Mouse (Mus musculus): ENCODE data around the gene Mrpl20. TPM values are rescaled to one million over a fixed set of nuclear protein-coding genes. Genes with fewer than 3 reads are reported as not detected.

Mrpl20 gene
- total RNA-seq, 4 experiments from 2014 or later, result 46.2 to 50.5 (median 47.7) TPM

DNA sequence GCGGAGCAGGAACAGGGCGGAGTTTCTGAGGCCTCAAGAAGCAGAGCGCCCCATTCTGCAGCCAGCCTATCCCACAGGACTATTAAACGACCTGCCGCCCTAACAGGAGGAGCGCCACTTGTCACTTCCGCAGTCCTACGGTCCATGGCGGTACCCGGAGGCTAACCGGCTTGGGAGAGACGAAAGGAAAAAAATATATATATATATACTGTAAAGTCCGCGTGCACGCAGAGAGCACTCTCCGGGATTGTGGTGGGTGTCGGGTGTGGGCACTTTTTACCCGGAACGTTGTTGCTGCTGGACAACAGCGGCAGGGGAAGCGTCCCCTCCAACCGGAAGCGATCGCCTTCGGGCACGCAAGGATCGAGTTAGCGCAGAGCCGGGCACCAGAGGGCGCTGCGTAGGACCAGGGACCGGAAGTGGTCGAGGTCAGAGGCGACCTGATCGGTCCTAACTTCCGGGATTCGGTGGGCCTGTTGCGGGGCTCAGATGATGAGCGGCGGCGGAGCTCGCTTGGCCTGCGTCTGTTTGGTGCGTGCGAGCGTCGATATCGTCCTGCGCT, 28.6 kb downstream of the Mrpl20 start, which contains the start of gene Aurkaip1:
Gene Aurkaip1, plus strand, starts transcription at position 68 of the 562 bp plus-strand sequence.
- DNase-seq (ENCODE audit: low spot score in 2 of 2), result peak; percentile 90 to 93

DNA sequence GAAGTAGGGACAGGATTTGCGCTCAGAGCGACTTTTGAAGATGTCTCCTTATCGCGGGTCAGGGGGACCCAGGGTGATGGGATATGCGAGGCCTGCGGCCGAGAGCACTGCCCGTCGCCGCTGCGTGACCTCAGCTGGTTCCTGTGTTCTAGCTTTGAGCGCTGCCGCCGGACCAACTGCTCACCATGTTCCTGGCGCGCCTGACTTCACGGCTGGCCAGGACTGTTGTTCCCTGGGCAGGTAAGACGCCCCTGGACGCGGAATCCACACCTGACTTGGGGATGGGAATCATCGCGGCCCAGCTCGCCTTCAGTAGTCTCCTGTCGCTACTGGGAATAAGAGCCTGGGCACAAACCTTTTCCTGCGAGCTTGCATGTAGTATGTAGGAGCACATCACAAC, 29.2 kb downstream of the Mrpl20 start:
- DNase-seq (ENCODE audit: low spot score in 2 of 2), result no peak

DNA sequence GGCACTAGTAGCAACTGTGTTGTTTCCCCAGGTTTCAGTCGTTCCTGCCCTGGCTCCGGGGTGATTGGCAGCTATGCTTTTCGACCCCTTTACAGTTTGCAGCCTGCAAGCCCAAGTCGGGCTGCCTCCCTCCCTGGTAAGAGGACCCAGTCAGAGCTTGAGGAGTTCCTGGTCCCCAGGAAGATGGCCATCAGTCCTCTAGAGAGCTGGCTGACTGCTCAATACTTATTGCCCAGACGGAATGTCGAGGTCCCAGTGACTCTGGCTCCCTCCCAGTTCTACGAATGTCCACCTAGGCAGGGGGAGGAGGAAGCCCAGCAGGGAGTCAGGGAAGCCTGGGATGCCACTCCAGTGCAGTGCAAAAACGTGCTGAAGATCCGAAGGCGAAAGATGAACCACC, 29.6 kb downstream of the Mrpl20 start:
- no peak for DNase-seq (ENCODE audit: low spot score in 2 of 2)

DNA sequence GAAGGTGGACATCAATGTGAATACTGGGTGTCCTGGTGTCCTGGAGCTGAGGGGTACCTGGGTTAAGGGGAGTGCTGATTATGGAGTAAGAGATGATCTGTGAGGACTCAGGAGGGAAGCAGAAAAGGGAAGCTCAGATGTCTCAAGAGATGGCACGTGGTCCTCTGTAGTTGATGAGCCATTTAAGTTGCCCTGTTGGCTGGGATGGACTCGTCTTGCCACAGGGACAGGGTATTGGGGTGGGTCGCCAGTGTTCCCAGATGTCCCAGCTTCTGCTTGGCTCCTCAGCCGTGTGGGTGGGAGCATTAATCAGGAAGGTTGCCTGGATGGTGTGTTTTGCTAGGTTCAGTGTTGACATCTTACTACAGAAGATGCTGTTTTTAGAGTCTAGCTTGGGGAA, 30.6 kb downstream of the Mrpl20 start:
- DNase-seq (ENCODE audit: low spot score in 2 of 2), result no peak

DNA sequence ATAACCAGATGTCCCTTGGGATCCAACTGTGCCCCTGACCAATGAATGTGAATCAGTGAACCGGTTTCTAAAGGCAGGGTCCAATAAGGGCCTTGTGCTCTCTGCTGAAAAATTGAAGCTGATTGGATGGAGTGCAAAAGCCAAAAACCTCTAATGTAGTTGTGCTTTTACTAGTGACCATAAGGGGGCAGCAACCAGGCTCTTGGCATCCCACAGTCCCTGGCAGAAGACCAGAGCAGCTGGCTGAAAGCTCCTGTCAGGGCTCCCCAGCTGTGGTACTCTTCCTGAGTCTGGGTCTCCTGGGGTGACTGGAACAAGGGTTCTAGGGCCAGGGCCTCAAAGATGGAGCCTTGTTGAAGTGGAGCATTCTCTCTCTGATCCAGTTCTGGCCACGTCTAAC, 31.2 kb downstream of the Mrpl20 start:
- peak; percentile 70 to 79 for DNase-seq (ENCODE audit: low spot score in 2 of 2)

DNA sequence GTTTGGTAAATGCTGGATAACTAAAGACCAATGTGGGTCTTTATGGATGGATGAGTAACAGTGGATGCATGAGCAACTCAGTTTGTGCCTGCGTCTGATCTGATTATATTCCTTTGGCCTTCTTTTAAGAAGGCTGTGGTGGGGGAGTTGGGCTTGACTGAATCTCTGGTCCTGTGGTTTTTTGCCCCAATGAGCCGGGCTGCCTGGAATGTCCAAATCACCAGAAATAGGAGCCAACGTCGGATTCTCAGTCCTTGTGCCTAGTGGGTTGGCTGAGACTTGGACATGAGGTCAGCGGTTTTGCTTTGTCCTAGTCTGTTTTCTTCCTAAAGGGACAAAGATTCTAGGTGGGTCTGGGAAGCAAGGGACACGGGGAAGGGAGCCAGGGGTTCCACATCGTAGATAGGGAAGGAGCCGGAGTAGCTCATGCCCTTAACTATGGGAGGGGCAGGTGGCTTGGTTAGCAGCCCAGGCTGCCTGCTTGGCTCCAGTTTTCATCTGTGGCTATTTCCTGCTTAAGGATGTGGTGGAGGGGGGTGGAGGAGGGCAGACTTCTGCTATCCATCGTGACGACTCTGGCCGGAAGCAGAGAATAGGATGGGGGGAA, 34.8 kb downstream of the Mrpl20 start:
- DNase-seq (ENCODE audit: low spot score in 2 of 2), result peak; percentile 51 to 73

DNA sequence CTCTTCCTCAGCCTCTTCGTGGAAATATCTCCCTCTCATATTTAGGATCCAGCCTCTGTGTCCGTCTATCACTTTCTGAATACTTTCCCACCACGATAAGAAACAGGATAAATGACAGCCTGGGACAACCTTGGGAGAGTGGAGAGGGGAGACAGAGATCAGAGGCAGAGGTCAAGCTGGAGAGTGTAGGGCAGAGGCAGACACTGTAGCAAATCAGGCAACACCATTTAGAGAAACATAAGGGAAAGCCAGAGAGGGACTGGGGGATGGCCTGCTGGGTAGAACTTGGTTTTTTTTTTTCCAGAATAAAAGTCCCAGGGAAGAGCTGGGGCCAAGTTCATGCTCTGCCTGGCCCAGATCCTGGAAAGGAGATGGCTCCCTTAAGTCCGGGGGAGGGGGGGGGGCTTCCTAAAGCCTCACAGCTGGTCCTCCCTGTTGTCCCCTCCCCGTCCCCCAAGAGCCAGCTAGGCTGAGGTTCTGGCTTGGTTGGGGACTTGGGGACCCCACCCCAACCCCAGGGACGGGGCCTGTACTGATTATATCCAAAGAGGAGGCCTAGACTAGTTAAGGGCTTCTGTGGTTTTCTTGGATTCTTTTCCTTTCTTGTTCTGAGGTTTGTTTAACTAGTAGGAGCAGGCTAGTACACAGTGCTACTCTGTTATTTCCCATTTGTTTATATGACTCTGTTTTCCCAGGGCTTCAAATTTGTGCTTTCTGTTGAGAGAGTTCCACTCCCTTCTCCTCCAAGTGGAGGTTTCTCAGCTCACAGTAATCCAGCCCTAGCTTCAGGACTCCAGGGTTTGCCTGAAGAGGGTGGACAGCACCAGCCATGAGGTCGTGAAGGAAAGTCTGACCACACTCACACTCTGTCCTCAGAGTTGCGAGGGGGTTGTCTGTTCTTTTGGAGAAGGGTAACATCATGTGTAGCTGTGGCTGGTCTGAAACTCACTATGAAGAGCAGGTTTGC, 35.8 kb downstream of the Mrpl20 start:
- peak; percentile 50 to 64 for DNase-seq (ENCODE audit: low spot score in 2 of 2)

DNA sequence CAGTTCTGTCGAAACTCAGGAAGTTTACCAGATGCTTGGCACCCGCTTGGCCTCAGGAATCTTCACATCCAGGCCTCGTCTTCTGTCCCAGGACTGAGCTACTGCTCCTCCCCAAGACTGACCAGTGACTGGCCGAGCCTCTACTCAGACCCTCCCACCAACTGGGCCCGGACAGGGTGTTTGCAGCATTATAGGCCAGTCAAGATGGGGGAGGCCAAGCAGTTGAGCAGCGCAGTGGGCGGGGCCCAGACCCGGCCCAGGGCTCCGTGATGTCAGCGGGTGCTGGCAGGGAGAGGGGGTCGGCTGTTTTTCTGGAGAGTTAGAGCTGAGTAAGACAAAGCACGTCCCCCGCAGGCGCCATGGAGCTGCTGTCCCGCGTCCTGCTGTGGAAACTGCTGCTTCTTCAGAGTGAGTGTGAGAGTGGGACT, 36.8 kb downstream of the Mrpl20 start, which contains the start of gene Mxra8:
Gene Mxra8, plus strand, starts transcription at position 198 of the 428 bp plus-strand sequence.
- DNase-seq (ENCODE audit: low spot score in 2 of 2), result peak; percentile 89 to 92

DNA sequence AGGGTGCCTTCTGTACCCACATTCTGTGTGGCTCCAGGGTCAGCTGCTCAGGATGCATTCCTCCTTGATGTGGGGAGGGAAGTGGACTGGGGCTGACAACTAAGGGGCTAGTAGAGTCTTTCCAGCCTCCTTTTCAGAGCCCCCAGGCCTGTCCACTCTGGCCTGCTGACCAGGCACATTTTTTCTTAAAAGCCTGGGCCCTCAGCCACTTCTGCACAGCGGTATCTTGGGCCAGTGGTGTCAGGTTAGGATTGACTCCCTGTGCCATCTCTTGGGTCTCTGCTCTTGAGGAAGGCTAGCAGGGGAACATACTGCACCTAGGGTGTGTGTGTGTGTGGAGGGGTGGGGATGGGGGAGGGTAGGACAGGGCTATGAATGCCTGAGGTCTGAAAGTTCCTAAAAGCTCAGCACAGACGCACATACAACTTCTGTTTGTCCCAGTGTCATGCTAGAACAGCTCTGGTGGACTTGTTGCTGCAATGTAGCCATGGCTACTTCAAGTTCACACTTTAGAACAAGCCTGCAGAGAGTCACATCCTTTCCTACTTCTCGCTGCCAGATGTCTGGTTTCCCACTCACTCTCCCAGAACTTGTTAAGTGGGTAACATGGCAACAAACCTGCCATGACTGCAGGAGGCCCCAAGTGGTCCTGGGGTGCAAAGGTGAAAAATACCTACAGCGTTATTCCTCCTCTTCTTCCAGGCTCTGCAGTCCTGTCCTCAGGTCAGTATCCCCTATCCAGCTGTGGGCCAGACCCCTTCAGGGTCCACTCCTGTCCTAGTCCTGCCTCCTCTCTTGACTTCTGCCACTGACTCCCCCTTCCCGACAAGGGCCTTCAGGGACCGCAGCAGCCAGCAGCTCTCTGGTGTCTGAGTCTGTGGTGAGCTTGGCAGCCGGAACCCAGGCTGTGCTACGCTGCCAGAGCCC, 37.7 kb downstream of the Mrpl20 start:
- peak; percentile 38 to 63 for DNase-seq (ENCODE audit: low spot score in 2 of 2)

DNA sequence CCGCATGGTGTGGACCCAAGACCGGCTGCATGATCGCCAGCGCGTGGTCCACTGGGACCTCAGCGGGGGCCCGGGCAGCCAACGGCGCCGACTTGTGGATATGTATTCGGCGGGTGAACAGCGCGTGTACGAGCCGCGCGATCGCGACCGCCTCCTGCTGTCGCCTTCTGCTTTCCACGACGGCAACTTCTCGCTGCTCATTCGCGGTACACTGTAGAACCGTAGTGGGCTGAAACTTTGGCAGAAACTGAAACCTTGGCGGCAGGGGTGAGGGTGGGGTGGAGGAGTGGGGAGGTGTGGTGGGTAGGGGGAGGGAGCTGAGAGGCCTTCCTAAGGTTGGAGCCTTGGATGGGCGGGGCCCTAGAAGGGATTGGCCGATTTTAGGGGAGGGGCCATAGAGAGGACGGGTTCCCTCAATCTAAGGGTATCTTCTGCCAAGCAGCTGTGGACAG, 38.4 kb downstream of the Mrpl20 start:
- DNase-seq (ENCODE audit: low spot score in 2 of 2), result peak; percentile 61 to 73

DNA sequence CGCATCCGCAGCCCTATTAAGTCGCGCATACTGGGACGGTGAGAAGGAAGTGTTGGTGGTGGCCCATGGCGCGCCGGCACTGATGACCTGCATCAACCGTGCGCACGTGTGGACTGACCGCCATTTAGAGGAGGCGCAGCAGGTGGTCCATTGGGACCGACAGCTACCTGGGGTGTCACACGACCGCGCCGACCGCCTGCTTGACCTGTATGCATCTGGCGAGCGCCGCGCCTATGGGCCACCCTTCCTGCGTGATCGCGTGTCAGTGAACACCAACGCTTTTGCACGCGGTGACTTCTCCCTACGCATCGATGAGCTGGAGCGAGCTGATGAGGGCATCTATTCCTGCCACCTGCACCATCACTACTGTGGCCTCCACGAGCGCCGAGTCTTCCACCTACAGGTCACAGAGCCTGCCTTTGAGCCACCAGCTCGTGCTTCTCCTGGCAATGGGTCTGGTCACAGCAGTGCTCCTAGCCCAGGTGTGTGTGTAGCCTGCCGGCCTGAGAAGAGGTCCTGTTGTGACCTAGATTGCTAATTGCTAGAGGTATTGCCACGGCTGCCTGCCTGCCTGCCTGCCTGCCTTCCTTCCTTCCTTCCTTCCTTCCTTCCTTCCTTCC, 39.1 kb downstream of the Mrpl20 start:
- peak in 1 of 2 experiments; percentile 19 for DNase-seq (ENCODE audit: low spot score in 2 of 2)

DNA sequence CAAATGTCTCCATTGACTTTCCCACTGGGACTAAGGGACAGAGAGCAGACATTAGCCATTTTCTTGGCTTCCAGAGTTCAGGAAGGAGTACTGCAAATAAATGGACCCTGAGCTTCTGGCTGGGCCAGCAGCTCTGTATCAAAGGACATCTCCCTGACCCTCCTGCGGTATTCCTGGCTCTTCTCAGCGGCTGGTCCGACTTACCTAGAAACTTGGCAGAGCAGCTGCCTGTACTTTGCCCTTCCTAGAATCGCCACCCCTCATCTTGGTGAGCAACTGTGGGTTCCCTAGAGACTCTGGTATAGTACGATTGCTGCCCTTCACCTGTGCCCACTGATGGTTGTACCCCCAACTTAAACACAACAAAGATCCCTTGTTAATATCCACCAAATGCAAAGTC, 40.6 kb downstream of the Mrpl20 start:
- no peak for DNase-seq (ENCODE audit: low spot score in 2 of 2)

DNA sequence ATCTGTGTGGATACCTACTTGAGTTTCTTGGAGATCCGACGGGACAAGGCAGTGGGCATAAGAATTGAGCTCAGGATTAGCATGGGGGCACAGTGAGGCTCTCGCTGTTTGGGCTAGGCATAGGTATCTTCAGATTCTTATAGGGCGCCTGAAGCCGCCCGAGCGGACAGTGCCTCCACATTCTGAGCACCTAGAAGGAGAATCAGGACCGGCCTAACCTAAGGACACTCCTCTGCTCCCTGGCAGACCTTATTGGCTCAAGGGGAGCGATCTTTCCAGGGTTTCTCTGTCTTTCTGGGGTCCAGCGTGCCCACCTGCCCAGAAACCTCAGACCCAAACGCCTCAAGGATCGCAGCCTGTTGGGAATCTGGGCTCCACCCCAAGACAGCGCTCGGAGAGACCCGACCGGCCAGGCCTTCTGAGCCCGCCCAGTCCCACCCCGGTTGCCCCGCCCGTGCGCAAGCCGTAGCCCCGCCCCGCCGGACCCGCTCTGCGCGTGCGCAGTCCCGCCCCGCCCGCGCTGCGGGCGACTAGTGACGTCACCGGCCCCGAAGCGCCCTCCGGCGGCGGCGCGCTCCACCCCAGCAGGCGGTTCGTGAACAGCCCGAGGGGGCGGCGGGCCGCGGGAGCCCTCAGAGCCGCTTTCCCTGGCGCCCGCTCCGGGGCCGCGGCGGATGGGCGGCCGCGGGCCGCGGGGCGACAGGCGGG, 44.3 kb downstream of the Mrpl20 start, which contains the start of gene Dvl1:
Gene Dvl1, plus strand, starts transcription at position 532 of the 708 bp plus-strand sequence.
- peak; percentile 87 to 88 for DNase-seq (ENCODE audit: low spot score in 2 of 2)

DNA sequence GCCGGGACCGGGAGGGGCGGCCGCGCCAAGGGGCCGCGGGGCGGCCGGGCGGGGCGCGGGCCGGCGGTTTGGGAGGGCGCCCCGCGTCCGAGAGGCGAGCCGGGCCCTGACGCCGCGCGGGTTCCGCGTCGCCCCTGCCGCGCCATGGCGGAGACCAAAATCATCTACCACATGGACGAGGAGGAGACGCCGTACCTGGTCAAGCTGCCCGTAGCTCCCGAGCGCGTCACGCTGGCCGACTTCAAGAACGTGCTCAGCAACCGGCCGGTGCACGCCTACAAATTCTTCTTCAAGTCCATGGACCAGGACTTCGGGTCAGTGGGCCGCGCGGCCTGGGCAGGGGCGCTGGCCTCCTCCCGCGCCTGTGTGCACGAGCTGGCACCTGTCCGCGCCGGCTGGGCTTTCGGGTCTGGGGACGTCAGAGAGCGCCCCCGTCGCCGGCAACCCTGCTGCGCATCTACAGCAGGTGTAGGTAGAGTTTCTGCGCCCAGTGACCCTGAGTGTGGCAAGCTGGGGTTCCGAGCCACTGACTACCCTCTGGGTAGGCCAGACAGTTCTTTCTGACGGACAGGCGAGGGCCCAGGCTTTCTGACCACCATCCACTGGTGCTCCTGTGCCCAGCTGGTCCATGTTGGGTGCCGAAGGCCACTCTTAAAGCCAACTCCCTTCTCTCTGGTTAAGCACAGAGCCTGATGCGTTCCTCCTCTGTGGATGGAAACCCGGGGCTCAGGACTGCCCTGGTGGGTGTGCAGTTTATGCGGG, 45.1 kb downstream of the Mrpl20 start:
- DNase-seq (ENCODE audit: low spot score in 2 of 2), result peak; percentile 37 to 60

DNA sequence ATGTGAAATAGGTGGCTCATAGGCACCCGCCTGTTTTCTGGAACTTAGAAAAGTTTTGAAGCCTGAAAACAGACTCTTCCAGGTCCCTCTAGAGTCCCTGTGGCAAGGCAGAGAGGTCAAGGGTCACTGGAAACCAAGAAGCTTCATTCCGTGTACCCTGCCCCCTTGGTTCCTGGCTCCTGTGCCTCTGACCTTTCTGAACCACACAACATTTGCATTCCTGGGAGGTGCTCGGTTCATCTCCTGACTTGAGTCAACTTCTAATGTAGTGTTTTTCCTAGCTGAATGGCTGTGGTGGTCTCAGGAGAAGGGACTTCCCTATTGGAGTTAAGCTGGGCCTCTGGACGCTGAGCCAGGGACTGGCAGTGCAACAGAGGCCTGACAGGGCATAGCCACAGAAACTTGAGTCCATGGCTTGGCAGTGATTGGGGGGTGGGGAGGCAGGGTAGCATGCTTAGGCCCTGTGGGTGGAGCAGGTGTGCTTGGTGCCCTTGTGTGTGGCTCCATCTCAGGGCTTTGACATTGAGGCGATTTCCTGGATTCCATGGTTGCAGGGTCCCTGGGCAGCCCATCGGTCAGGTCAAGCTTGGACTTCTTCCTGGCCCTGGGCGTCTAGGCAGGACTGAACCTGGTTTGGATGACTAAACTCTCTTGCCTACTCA, 45.9 kb downstream of the Mrpl20 start:
- peak; percentile 60 to 72 for DNase-seq (ENCODE audit: low spot score in 2 of 2)

DNA sequence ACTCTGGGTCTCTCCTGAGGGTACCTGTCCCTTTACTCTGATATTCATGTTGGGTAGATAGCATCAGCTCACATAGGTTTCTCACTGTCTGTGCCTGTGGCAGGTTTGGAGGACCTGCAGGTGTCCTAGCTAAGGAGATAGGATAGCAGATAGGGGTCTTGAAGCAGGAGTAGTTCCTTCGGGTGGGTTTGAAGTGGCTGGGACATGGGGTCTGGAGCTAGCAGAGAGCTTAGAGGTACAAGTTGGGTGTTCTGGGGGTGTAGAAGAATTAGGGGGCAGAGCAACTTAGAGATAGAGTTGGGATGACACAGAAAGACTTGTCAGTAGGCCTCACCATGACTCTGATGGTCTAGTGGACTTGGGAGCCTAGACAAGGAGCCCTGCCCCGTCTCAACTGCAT, 46.7 kb downstream of the Mrpl20 start:
- no peak for DNase-seq (ENCODE audit: low spot score in 2 of 2)

DNA sequence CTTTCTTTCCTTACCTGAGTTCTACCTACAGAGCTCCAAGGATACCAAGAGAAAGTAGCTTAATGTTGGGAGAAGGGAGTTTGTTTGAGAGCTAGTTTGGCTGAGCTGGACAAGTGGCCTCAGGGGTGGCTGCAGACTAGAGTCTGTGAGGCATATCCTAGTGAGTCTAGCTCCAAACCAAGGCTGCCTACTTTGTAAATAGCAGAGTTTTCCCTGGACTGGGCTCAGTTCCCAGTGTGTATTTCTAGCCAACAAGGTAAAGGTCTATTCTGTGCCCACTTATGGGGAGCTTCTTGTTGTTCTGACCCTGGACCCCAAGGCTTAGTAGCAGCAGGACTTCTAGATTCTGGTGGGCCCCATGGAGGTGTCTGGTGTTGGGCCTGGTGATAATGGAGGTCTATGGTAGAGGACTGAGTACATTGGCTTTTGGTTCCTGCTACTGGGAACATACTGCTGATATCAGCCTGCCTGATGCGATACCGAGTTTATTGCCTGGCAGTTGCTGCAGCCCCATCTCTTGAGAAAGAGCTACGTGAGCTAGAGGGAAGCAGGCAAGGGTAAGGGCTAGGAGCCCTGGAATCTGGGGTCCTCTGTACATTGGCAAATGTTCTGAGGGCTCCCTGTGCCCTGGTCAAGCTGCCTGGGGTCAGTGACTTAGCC, 47.2 kb downstream of the Mrpl20 start:
- no peak for DNase-seq (ENCODE audit: low spot score in 2 of 2)

DNA sequence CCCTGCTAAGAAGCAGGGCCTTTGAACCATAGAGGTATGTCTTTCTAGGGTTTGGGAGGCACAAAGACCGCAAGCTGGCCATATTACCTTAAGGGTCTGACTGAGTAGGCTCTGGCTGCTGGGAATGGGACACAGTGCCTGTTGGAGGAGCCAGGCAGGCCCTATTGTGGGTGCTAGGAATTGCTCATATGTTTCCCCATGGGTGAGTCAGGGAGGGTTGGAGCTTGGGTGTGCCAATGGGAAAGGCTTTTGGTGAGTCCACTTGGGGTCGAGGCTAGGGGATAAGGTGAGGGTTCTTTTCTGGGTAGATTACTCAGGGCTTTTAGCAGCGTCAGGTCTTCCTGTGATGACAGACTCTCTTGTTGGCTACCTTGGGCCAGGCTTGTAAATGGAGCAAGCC, 48.7 kb downstream of the Mrpl20 start:
- no peak for DNase-seq (ENCODE audit: low spot score in 2 of 2)

Measured in gastrocnemius, adult 8-10 months (tissue).